ENCODE assay signal across 9 mouse cellular contexts in genomic region chr19:6304787-6305516, GRCm38 (mm10). TPM values are rescaled to one million over a fixed set of nuclear protein-coding genes. Genes with fewer than 3 reads are reported as not detected.
DNase-seq lines count a peak whose midpoint lies in the region; ATAC-seq and TF ChIP-seq lines count a peak whose summit lies in the region.
"Had no signal": no experiment of that assay in that cellular context is flagged by ENCODE, and none has a peak within 500 bp of the region (broad histone marks: within the 10 kb centered on the region; RNA-seq: fewer than 3 reads in every experiment).

No protein-coding gene starts in this region.

- no peaks in the 10 kb centered on the region for H3K9me3 ChIP-seq in midbrain, postnatal 0 days (ENCODE audit: low read length)
- H3K9me3 ChIP-seq: embryonic facial prominence, embryonic 13.5 days had no signal

- intact Hi-C loops in left cerebral cortex, postnatal 36 days (cut with DNase I) = loop anchor here (1.0 to 2.0 kb wide), 2 partner anchors 28 to 37 kb away; partner anchors contain the start of gene Ehd1

- TF ChIP-seq CTCF in cortical plate, adult 2 months (IDR thresholded peaks at IDR 0.05; ENCODE audit: extremely low read depth, insufficient read depth, low read length) = peak; percentile 95
- peak; percentile 83 for TF ChIP-seq CTCF in midbrain, postnatal 0 days (IDR thresholded peaks at IDR 0.05)

- ATAC-seq in midbrain, postnatal 0 days (ENCODE audit: low FRiP score) = 0 out of 2 replicates have a peak, but pooled peaks have one; percentile 43

- DNase-seq in 3134 (ENCODE audit: extremely low read depth, insufficient read length, low spot score) (peak; percentile 65), adipocyte (ENCODE audit: low spot score) (peak; percentile 97)
- DNase-seq in gastrocnemius, postnatal 10 days = peak; percentile 94
- peak; percentile 87 for DNase-seq in kidney, adult 11 months
- DNase-seq in left cerebral cortex, postnatal 36 days (ENCODE audit: low spot score in 2 of 2) = peak; percentile 70 to 78
- peak; percentile 82 for DNase-seq in midbrain, postnatal 0 days (ENCODE audit: low spot score)
- peak; percentile 86 to 89 for DNase-seq in spleen, postnatal 36 days (ENCODE audit: low spot score in 2 of 2)

- no peak overlapping the region for H3K9ac ChIP-seq in midbrain, postnatal 0 days (replicated peaks; ENCODE audit: low read length, poor library complexity, severe bottlenecking)

- TF ChIP-seq POLR2A in cortical plate, adult 2 months (IDR thresholded peaks at IDR 0.05; ENCODE audit: extremely low read depth, insufficient read depth, low read length) = no peak

- no peak overlapping the region for H3K27ac ChIP-seq in cortical plate, adult 2 months (ENCODE audit: insufficient read depth, low read length)
- H3K27ac ChIP-seq in midbrain, postnatal 0 days (ENCODE audit: low read depth, low read length) = no peak overlapping the region

- H3K4me3 ChIP-seq in cortical plate, adult 2 months (ENCODE audit: insufficient read depth, low read length) = no peak overlapping the region
- no peak overlapping the region for H3K4me3 ChIP-seq in midbrain, postnatal 0 days (ENCODE audit: low read depth, low read length)

- no peak overlapping the region for H3K4me2 ChIP-seq in midbrain, postnatal 0 days (ENCODE audit: low read depth, low read length, poor library complexity, severe bottlenecking)

- peaks cover 5% of the 10 kb centered on the region; the same call in 1 of the 2 replicates for H3K36me3 ChIP-seq in midbrain, postnatal 0 days (ENCODE audit: insufficient read depth, low read length)

- 27% methylated on average over 5 of the region's 5 CpGs for WGBS in midbrain, postnatal 0 days

- no peaks in the 10 kb centered on the region for H3K27me3 ChIP-seq in midbrain, postnatal 0 days (ENCODE audit: insufficient read depth, low read length)
- H3K27me3 ChIP-seq: embryonic facial prominence, embryonic 13.5 days had no signal

- no peaks in the 10 kb centered on the region for H3K4me1 ChIP-seq in cortical plate, adult 2 months (ENCODE audit: control insufficient read depth, insufficient read depth, low read length)
- no peaks in the 10 kb centered on the region for H3K4me1 ChIP-seq in midbrain, postnatal 0 days (ENCODE audit: insufficient read depth, low read length)

RNA-seq across cellular contexts. Expression of gene Cdc42bpg, which starts 1.3 kb away (rescaled TPM):
- polyA plus RNA-seq in cortical plate, adult 2 months (2012; rRNA removed) = 2.1 and 2.4 TPM in 2 replicates
- 1 to 10 TPM; 4.2 to 4.5 TPM for total RNA-seq in gastrocnemius, postnatal 10 days (2021)
- 1 to 10 TPM; 3.3 to 3.4 TPM for total RNA-seq in left cerebral cortex, postnatal 36 days (2021)
- 4.8 and 5.4 TPM in 2 replicates for total RNA-seq in midbrain, postnatal 0 days (2014; rRNA removed)
- 0.20 and 0.67 TPM in 2 replicates for polyA plus RNA-seq in midbrain, postnatal 0 days (2015; fragmentation: Nextera tagmentation; extraction: Ambion mirVana)

RNA-seq across cellular contexts. Expression of gene Ehd1, which starts 28.4 kb away (rescaled TPM):
- polyA plus RNA-seq in cortical plate, adult 2 months (2012; rRNA removed) = 48.2 and 49.2 TPM in 2 replicates
- total RNA-seq in gastrocnemius, postnatal 10 days (2021) = 10 to 100 TPM; 54.0 to 64.8 TPM
- 10 to 100 TPM; 38.2 to 42.2 TPM for total RNA-seq in left cerebral cortex, postnatal 36 days (2021)
- 117 and 139 TPM in 2 replicates for total RNA-seq in midbrain, postnatal 0 days (2014; rRNA removed)
- 73.0 and 74.0 TPM in 2 replicates for polyA plus RNA-seq in midbrain, postnatal 0 days (2015; fragmentation: Nextera tagmentation; extraction: Ambion mirVana)

RNA-seq across cellular contexts. Expression of gene Men1, which starts 29.8 kb away (rescaled TPM):
- 75.2 and 76.5 TPM in 2 replicates for polyA plus RNA-seq in cortical plate, adult 2 months (2012; rRNA removed)
- total RNA-seq in gastrocnemius, postnatal 10 days (2021) = 10 to 100 TPM; 11.3 to 12.9 TPM
- 10 to 100 TPM; 67.5 to 73.7 TPM for total RNA-seq in left cerebral cortex, postnatal 36 days (2021)
- total RNA-seq in midbrain, postnatal 0 days (2014; rRNA removed) = 59.6 and 85.6 TPM in 2 replicates
- 56.8 and 60.6 TPM in 2 replicates for polyA plus RNA-seq in midbrain, postnatal 0 days (2015; fragmentation: Nextera tagmentation; extraction: Ambion mirVana)

RNA-seq across cellular contexts. Expression of gene Map4k2, which starts 36.0 kb away (rescaled TPM):
- polyA plus RNA-seq in cortical plate, adult 2 months (2012; rRNA removed) = 237 and 248 TPM in 2 replicates
- 10 to 100 TPM; 11.9 to 19.3 TPM for total RNA-seq in gastrocnemius, postnatal 10 days (2021)
- 100 to 1,000 TPM in 1 of 2 experiments, 10 to 100 TPM in 1; 93.5 to 107 TPM for total RNA-seq in left cerebral cortex, postnatal 36 days (2021)
- total RNA-seq in midbrain, postnatal 0 days (2014; rRNA removed) = 70.6 and 86.8 TPM in 2 replicates
- 18.1 TPM in 2 replicates for polyA plus RNA-seq in midbrain, postnatal 0 days (2015; fragmentation: Nextera tagmentation; extraction: Ambion mirVana)

RNA-seq across cellular contexts. Expression of gene Sf1, which starts 58.5 kb away (rescaled TPM):
- polyA plus RNA-seq in cortical plate, adult 2 months (2012; rRNA removed) = 145 and 149 TPM in 2 replicates
- 100 to 1,000 TPM in 1 of 2 experiments, 10 to 100 TPM in 1; 88.6 to 123 TPM for total RNA-seq in gastrocnemius, postnatal 10 days (2021)
- 100 to 1,000 TPM; 158 to 227 TPM for total RNA-seq in left cerebral cortex, postnatal 36 days (2021)
- 70.5 and 92.2 TPM in 2 replicates for total RNA-seq in midbrain, postnatal 0 days (2014; rRNA removed)
- polyA plus RNA-seq in midbrain, postnatal 0 days (2015; fragmentation: Nextera tagmentation; extraction: Ambion mirVana) = 90.2 and 95.5 TPM in 2 replicates
